Mouse (Mus musculus) ES-Bruce4 (cell line): ENCODE data around the gene Samd4b.

ENCODE experiments used
- CTCF ChIP-seq: IDR thresholded peaks from one replicate; pipeline ENCODE4 v1.8.1; 2011; ENCODE audit warnings: low read depth, low read length
- EP300 ChIP-seq: IDR thresholded peaks from 2 replicates; pipeline ENCODE4 v1.6.1; 2011; ENCODE audit warnings: low read depth, low read length; ENCODE audit not compliant: insufficient read depth
- POLR2A ChIP-seq: IDR thresholded peaks from one replicate; pipeline ENCODE4 v1.8.1; 2011; ENCODE audit warnings: low read length; ENCODE audit not compliant: insufficient read depth

GRCm38 (mm10) chr7:28367663-28368275 lies 230.2 kb downstream of the Samd4b start:
- no peak for TF ChIP-seq POLR2A
- TF ChIP-seq CTCF, result no peak
- TF ChIP-seq EP300, result no peak
